ENCODE assay signal across 30 mouse cellular contexts in genomic region chr19:36236576-36237345, GRCm38 (mm10).
DNase-seq lines count a peak whose midpoint lies in the region; ATAC-seq and TF ChIP-seq lines count a peak whose summit lies in the region.
"Had no signal": no experiment of that assay in that cellular context is flagged by ENCODE, and none has a peak within 500 bp of the region (broad histone marks: within the 10 kb centered on the region; RNA-seq: fewer than 3 reads in every experiment).

No protein-coding gene starts in this region.

- no peak overlapping the region for H3K27ac ChIP-seq in heart, embryonic 13.5 days (replicated peaks)
- H3K27ac ChIP-seq in lung, postnatal 0 days (ENCODE audit: low read length): no peak overlapping the region
- no peak overlapping the region for H3K27ac ChIP-seq in embryonic facial prominence, embryonic 10.5 days (replicated peaks)
- H3K27ac ChIP-seq: hindbrain, embryonic 14.5 days; kidney, postnatal 0 days; limb, embryonic 10.5 days; limb, embryonic 15.5 days; liver, embryonic 14.5 days; midbrain, embryonic 12.5 days; neural tube, embryonic 13.5 days; stomach, postnatal 0 days had no signal

- 33% methylated on average over 7 of the region's 7 CpGs for WGBS in heart, embryonic 13.5 days
- WGBS in lung, postnatal 0 days: 19% methylated on average over 7 of the region's 7 CpGs
- 48% methylated on average over 7 of the region's 7 CpGs for whole genome bisulfite sequencing in embryonic facial prominence, embryonic 10.5 days

- H3K4me2 ChIP-seq in heart, embryonic 13.5 days: peak overlapping the region; percentile 11; the same call in 1 of the 2 replicates
- no peak overlapping the region for H3K4me2 ChIP-seq in lung, postnatal 0 days (replicated peaks; ENCODE audit: low read depth, low read length)
- H3K4me2 ChIP-seq: hindbrain, embryonic 14.5 days; limb, embryonic 15.5 days; midbrain, embryonic 12.5 days; neural tube, embryonic 13.5 days had no signal

- H3K9ac ChIP-seq in heart, embryonic 13.5 days: no peak overlapping the region
- H3K9ac ChIP-seq in lung, postnatal 0 days (replicated peaks; ENCODE audit: low read depth): no peak overlapping the region
- H3K9ac ChIP-seq: hindbrain, embryonic 14.5 days; limb, embryonic 15.5 days; liver, embryonic 14.5 days; midbrain, embryonic 12.5 days; neural tube, embryonic 13.5 days had no signal

- no peaks in the 10 kb centered on the region for H3K36me3 ChIP-seq in heart, embryonic 13.5 days
- H3K36me3 ChIP-seq in lung, postnatal 0 days (ENCODE audit: insufficient read depth, low read length): no peaks in the 10 kb centered on the region
- H3K36me3 ChIP-seq in embryonic facial prominence, embryonic 10.5 days (replicated peaks): no peaks in the 10 kb centered on the region
- H3K36me3 ChIP-seq: G1E; limb, embryonic 10.5 days; limb, embryonic 15.5 days; midbrain, embryonic 12.5 days; neural tube, embryonic 13.5 days had no signal

- no peak for DNase-seq in heart, postnatal 36 days
- DNase-seq in lung, postnatal 0 days (ENCODE audit: low spot score): peak; percentile 40
- no peak for DNase-seq in lung, postnatal 25 days (ENCODE audit: low spot score)
- DNase-seq in embryonic facial prominence, embryonic 10.5 days (ENCODE audit: low spot score): peak; percentile 24
- no peak for DNase-seq in kidney, adult 9 months
- no peak for DNase-seq in kidney, postnatal 10 days
- DNase-seq: adrenal gland, postnatal 14 days; B cell, adult 2 months; cerebellum, adult 11 months; cerebellum, adult 9-10 months; gastrocnemius, postnatal 14 days; heart, adult 18-20 months; kidney, adult 11 months; layer of hippocampus, postnatal 36 days; lung, adult 2 months; right cerebral cortex, postnatal 4 days; thymus, adult 18-20 months; thymus, postnatal 36 days had no signal

- no peak for ATAC-seq in heart, embryonic 13.5 days (ENCODE audit: extremely low read depth, insufficient number of reproducible peaks, low FRiP score, low TSS enrichment)
- peak; percentile 65 for ATAC-seq in lung, postnatal 0 days
- ATAC-seq: forebrain, embryonic 14.5 days; inflammation-experienced regulatory T-cells, adult 6 months had no signal

- H3K27me3 ChIP-seq in heart, embryonic 13.5 days (replicated peaks): no peaks in the 10 kb centered on the region
- no peaks in the 10 kb centered on the region for H3K27me3 ChIP-seq in lung, postnatal 0 days (replicated peaks; ENCODE audit: insufficient read depth, low read length)
- no peaks in the 10 kb centered on the region for H3K27me3 ChIP-seq in embryonic facial prominence, embryonic 10.5 days (replicated peaks; ENCODE audit: low read depth, poor library complexity, severe bottlenecking)
- H3K27me3 ChIP-seq: limb, embryonic 15.5 days; midbrain, embryonic 12.5 days; neural tube, embryonic 13.5 days had no signal

- no peaks in the 10 kb centered on the region for H3K9me3 ChIP-seq in heart, embryonic 13.5 days
- H3K9me3 ChIP-seq in lung, postnatal 0 days (ENCODE audit: low read length): no peaks in the 10 kb centered on the region
- no peaks in the 10 kb centered on the region for H3K9me3 ChIP-seq in embryonic facial prominence, embryonic 10.5 days
- H3K9me3 ChIP-seq: G1E; limb, embryonic 10.5 days; limb, embryonic 15.5 days; midbrain, embryonic 12.5 days; neural tube, embryonic 13.5 days had no signal

- H3K4me1 ChIP-seq in heart, embryonic 13.5 days: peaks cover 24% of the 10 kb centered on the region
- no peaks in the 10 kb centered on the region; the same call in 1 of the 2 replicates for H3K4me1 ChIP-seq in lung, postnatal 0 days (ENCODE audit: insufficient read depth, low read depth, low read length)
- peaks cover 3% of the 10 kb centered on the region; the same call in 1 of the 2 replicates for H3K4me1 ChIP-seq in embryonic facial prominence, embryonic 10.5 days
- H3K4me1 ChIP-seq: limb, embryonic 10.5 days; limb, embryonic 15.5 days; midbrain, embryonic 12.5 days; neural tube, embryonic 13.5 days had no signal

- H3K4me3 ChIP-seq in heart, embryonic 13.5 days: no peak overlapping the region
- H3K4me3 ChIP-seq in lung, postnatal 0 days (ENCODE audit: low read depth, low read length): no peak overlapping the region
- H3K4me3 ChIP-seq in embryonic facial prominence, embryonic 10.5 days: no peak overlapping the region
- H3K4me3 ChIP-seq: limb, embryonic 10.5 days; limb, embryonic 15.5 days; midbrain, embryonic 12.5 days; neural tube, embryonic 13.5 days had no signal

- intact Hi-C loops in heart, postnatal 36 days (cut with DNase I): no loop called here

- TF ChIP-seq CTCF in lung, postnatal 0 days (IDR thresholded peaks at IDR 0.05): no peak

- TF ChIP-seq EP300 in lung, postnatal 0 days (IDR thresholded peaks at IDR 0.05): peak; percentile 68

Comparison
In these comparisons a context has a peak if more than half of its experiments do, and no peak if none do; other contexts are left out.
1. DNase-seq: peak in lung, postnatal 0 days (single experiment) and embryonic facial prominence, embryonic 10.5 days (single experiment); none in heart, postnatal 36 days (0 of 2), lung, postnatal 25 days (single experiment), kidney, adult 9 months (single experiment) and kidney, postnatal 10 days (single experiment).